Mouse (Mus musculus): ENCODE results near the gene Tmc1.

GRCm38 (mm10) chr19:20978148-20978547, 24.1 kb upstream of the Tmc1 start:
- TF ChIP-seq CTCF (IDR thresholded peaks at IDR 0.05; ENCODE audit: insufficient read depth, low read depth, low read length) = no peak
- TF ChIP-seq POLR2A (IDR thresholded peaks at IDR 0.05; ENCODE audit: insufficient read depth, low read depth, low read length) = no peak
